Mouse (Mus musculus) embryonic facial prominence, embryonic 10.5 days (tissue): ENCODE data around the gene Galnt17. TPM values are rescaled to one million over a fixed set of nuclear protein-coding genes. Genes with fewer than 3 reads are reported as not detected.

ENCODE experiments used
- DNase-seq: peaks from one replicate; pipeline ENCODE4 v3.0.0-alpha.2; 2017; ENCODE audit warnings: low spot score
- H3K27ac ChIP-seq: fragments of 300-500 bp; sonication (generic); replicated peaks from 2 replicates; pipeline ENCODE4 v1.5.1; 2016; ENCODE audit warnings: mild to moderate bottlenecking
- H3K27me3 ChIP-seq: fragments of 300-500 bp; sonication (generic); replicated peaks from 2 replicates; pipeline ENCODE4 v1.6.1; 2016; ENCODE audit warnings: low read depth, mild to moderate bottlenecking; ENCODE audit not compliant: poor library complexity, severe bottlenecking
- H3K36me3 ChIP-seq: fragments of 300-500 bp; sonication (generic); replicated peaks from 2 replicates; pipeline ENCODE4 v1.6.1; 2016; ENCODE audit warnings: mild to moderate bottlenecking, moderate library complexity
- H3K4me1 ChIP-seq: fragments of 300-500 bp; sonication (generic); 2 replicates; pipeline ENCODE4 v1.6.1; 2016
- H3K4me3 ChIP-seq: fragments of 300-500 bp; sonication (generic); 2 replicates; pipeline ENCODE4 v1.5.1; 2016; ENCODE audit warnings: mild to moderate bottlenecking, moderate library complexity
- H3K9me3 ChIP-seq: fragments of 300-500 bp; sonication (generic); 2 replicates; pipeline ENCODE4 v1.6.1; 2016; ENCODE audit warnings: mild to moderate bottlenecking
- WGBS: fragments of 180-500 bp; shearing (Covaris S2); methylation state at CpG from one replicate; pipeline ENCODE4 v1.1.7; 2016; 5-methylcytosine and 5-hydroxymethylcytosine counted together
- polyA plus RNA-seq: library from polyadenylated mRNA; unstranded; fragments of >200 nt; fragmentation: Nextera tagmentation; extraction: Ambion mirVana; gene quantifications from 2 replicates; pipeline ENCODE4 v1.2.1, GENCODE M21; 2016

Galnt17 gene
- polyA plus RNA-seq, 1 experiment from 2014 or later, result 1.7 TPM

DNA sequence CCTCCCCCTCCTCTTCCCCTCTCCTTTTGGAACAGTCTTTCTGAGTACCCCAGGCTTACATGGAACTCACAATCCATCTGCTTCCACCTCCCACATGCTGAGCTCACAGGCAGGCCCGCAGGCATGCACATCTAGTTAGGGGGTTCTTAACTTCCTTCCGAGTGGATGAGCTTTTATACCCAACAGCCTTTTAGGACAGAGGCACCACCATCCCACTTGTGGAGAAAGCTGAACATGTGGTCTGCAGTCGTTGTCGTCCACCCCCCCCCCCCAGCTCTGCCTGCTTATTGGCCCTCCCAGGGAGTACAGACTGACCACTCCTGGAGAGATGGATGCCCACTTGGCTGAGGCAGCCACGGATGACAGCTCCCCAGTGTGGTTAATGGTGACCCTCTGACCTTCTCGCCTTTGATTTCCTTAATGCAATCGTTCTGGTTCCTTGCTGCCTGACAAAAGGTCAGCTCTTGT is 370.0 kb downstream of the Galnt17 start:
- Histone ChIP-seq H3K4me3 (no peak overlapping the region; the same call in 1 of the 2 replicates), H3K36me3 (no peaks in the 10 kb centered on the region), H3K9me3 (no peaks in the 10 kb centered on the region), H3K4me1 (peaks cover 25% of the 10 kb centered on the region), H3K27ac (peak overlapping the region; percentile 82), H3K27me3 (no peaks in the 10 kb centered on the region)
- DNase-seq, result peak; percentile 85
- whole genome bisulfite sequencing, result 2% methylated on average over 7 of the region's 7 CpGs

DNA sequence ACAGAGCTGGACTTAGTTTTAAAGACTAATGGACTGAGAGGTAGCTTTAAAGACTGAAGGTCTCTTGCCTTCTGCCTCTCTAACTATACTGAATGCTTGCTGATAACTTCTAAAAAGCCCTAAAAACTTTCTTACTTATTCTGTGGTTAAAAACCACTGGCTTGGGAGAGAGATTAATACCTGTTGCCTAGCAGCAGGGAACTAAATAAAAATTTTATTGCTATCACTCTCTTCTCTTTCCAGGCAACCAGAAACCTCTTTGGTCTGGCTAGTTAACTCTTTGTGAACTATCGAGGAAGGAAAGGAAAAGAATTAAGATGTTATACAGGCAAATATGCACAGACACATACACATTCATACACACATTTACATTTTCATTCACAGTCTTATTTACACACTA is 377.3 kb downstream of the Galnt17 start:
- H3K27ac ChIP-seq, result no peak overlapping the region
- H3K4me1 ChIP-seq, result no peaks in the 10 kb centered on the region
- H3K36me3 ChIP-seq, result no peaks in the 10 kb centered on the region
- no peak for DNase-seq
- 84% methylated on average over 1 of the region's 1 CpGs for WGBS
- no peaks in the 10 kb centered on the region for H3K9me3 ChIP-seq
- no peaks in the 10 kb centered on the region for H3K27me3 ChIP-seq
- no peak overlapping the region for H3K4me3 ChIP-seq

DNA sequence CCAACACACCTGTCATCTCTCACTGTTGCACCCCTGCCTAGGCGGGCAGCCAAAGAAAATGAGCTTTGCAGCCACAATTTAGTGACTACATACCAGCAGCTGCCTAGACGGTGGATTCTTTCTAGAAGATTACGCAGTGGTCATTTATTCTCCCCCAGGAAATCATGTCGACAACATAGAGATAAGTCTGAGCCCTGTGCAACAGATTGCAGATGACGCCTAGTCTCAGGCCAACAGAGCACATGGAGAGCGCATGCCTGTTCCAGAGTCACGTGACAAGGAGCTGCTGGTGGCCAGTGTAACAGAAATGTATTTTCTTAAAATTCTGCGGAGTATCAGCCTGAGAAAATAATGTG is 380.5 kb downstream of the Galnt17 start:
- peaks cover 10% of the 10 kb centered on the region for H3K4me1 ChIP-seq
- no peak overlapping the region for H3K27ac ChIP-seq
- no peak overlapping the region for H3K4me3 ChIP-seq
- H3K27me3 ChIP-seq, result no peaks in the 10 kb centered on the region
- H3K36me3 ChIP-seq, result no peaks in the 10 kb centered on the region
- no peak for DNase-seq
- no peaks in the 10 kb centered on the region for H3K9me3 ChIP-seq
- WGBS, result 87% methylated on average over 8 of the region's 8 CpGs

DNA sequence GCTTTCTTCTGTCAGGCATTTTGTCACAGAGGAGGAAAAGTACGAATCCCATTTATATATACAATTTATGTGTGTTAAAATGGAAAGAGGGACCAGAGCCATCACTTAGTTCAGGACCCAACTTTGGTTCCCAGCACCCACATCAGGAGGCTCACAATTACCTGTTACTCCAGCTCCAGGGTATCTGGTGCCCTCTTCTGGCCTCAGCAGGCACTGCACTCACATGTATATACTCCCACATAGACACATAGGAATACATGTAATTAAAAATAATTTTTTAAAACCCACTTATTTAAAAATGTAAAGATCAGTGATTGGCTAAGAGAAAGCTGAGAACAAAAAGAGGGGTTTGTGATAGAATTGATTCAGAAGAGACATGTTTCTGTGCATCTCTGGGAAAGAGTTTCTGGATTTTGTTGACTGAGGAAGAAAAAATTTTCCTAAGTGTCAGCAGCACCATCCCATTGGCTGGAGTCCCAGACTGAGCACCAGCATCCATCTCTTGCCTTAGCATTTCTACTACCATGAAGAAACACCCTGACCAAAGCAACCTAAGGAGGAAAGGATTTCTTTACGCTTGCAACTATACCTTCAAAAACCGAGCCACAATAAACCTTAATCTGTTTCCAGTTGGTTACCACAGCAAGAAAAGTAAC is 381.0 kb downstream of the Galnt17 start:
- no peak for DNase-seq
- peaks cover 10% of the 10 kb centered on the region for H3K4me1 ChIP-seq
- WGBS, result 91% methylated on average over 3 of the region's 3 CpGs
- H3K4me3 ChIP-seq, result no peak overlapping the region
- no peaks in the 10 kb centered on the region for H3K27me3 ChIP-seq
- H3K27ac ChIP-seq, result no peak overlapping the region
- H3K9me3 ChIP-seq, result no peaks in the 10 kb centered on the region
- no peaks in the 10 kb centered on the region for H3K36me3 ChIP-seq

DNA sequence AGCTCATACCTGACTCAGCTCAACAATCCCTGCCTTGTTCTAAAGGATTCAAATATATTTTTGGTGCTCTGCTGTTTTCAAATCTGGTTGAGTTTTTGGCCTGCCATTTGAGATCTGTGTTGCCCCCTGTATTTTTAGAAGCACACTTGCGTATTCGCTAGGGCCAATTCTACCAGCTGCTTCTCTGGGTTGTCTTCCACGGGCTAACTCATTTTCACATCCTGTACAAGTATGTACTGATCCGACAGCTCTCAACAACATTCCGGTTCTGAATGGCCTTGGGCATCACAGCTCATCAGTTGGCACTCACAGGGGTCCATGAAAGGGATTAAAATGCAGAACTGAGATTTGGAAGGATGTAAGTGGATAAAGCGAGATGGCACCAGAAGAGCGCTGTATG is 382.6 kb downstream of the Galnt17 start:
- no peaks in the 10 kb centered on the region for H3K27me3 ChIP-seq
- no peak overlapping the region for H3K27ac ChIP-seq
- peaks cover 10% of the 10 kb centered on the region for H3K4me1 ChIP-seq
- 91% methylated on average over 7 of the region's 7 CpGs for WGBS
- no peak overlapping the region for H3K4me3 ChIP-seq
- H3K9me3 ChIP-seq, result no peaks in the 10 kb centered on the region
- H3K36me3 ChIP-seq, result no peaks in the 10 kb centered on the region
- DNase-seq, result no peak

DNA sequence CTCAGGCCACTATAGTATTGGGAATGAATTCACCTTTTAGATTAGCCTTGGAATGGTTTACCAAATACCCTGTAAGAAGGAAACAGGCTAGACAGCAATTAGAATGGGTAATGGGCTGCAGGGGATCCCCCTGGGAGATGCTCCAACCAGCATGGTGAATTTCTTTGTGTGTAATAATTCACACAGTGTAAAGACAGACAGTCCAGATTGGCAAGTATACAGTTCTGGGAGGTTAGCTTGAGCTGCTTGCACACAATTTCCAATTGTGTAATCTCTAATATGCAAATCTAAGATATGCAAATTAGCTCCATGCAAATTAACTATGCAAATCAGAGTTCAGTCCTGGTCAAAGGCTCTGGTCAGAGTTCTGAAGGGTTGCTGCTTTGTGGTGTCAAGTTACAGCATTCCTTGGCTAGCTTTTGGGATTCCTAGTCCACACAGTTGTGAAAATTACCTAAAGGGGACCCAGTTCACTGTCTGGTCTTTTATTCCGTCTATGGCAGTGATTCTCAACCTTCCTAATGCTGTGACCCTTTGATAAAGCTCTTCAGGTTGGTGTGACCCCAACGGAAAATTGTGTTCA is 384.0 kb downstream of the Galnt17 start:
- 18% methylated on average over 2 of the region's 2 CpGs for WGBS
- Histone ChIP-seq H3K9me3 (no peaks in the 10 kb centered on the region), H3K4me1 (peaks cover 10% of the 10 kb centered on the region), H3K4me3 (no peak overlapping the region), H3K27me3 (no peaks in the 10 kb centered on the region), H3K36me3 (no peaks in the 10 kb centered on the region), H3K27ac (no peak overlapping the region; the same call in 1 of the 2 replicates)
- peak; percentile 12 for DNase-seq

DNA sequence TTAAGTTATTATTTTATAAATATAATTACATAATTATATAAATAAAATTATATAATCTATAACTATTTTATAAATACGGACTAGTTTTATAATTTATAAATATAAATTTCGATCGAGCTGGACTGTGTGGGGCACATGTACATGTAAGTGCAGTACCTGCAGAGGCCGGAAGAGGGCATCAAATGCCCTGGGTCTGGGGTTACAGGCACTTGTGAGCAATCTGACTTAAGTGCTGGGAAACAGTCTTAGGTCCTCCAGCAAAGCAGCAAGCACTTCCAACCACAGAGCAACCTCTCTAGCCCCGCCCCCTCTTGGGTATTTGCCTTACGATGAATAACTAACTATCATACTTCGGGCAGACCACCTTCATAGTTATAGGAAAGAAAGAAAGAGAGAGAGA is 388.3 kb downstream of the Galnt17 start:
- no peak overlapping the region for H3K4me3 ChIP-seq
- no peaks in the 10 kb centered on the region for H3K27me3 ChIP-seq
- H3K36me3 ChIP-seq, result no peaks in the 10 kb centered on the region
- H3K27ac ChIP-seq, result no peak overlapping the region
- 91% methylated on average over 7 of the region's 7 CpGs for WGBS
- DNase-seq, result no peak
- peaks cover 10% of the 10 kb centered on the region for H3K4me1 ChIP-seq
- no peaks in the 10 kb centered on the region for H3K9me3 ChIP-seq

DNA sequence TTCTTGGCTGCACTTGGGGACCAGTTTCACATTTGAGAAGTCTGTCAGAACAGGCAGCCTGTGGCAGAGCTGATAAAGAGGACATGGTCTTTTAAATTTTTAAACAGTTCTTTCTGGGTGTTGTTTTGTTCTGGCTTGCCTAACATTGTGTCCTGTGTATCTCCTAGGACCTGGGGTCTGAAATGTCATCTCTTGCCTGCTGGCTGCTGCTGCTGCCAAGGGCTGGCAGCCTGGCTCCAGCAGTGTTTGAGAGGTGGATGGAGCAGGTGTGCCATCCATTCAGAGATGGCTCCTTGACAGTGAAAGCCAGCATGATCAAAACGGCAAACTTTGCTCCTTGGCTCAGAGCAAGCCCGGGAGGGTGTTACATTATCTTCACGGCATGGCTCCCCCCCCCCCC is 393.7 kb downstream of the Galnt17 start:
- Histone ChIP-seq H3K36me3 (no peaks in the 10 kb centered on the region), H3K4me3 (no peak overlapping the region), H3K4me1 (no peaks in the 10 kb centered on the region), H3K27ac (no peak overlapping the region), H3K9me3 (no peaks in the 10 kb centered on the region), H3K27me3 (no peaks in the 10 kb centered on the region)
- 89% methylated on average over 3 of the region's 3 CpGs for WGBS
- DNase-seq, result no peak

DNA sequence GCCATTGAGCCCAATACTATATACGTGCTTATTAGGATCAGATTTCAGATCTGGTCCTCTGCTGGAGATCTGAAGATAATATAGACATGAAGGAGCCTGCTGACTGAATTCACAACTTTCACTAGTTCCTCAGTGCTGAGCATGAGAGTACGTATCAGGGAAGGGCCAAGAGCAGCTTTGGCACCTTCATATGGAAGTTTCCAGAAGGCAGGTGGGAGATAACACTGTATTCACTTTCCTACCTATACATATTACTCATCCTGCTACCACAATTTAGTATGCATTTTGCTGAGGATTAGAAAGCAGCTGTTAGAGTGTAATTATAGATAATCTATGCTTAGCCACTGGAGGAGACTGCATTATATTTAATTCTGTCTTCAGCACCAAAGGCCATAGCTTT is 396.7 kb downstream of the Galnt17 start:
- Histone ChIP-seq H3K27me3 (no peaks in the 10 kb centered on the region), H3K9me3 (no peaks in the 10 kb centered on the region), H3K27ac (no peak overlapping the region), H3K36me3 (no peaks in the 10 kb centered on the region), H3K4me1 (no peaks in the 10 kb centered on the region), H3K4me3 (no peak overlapping the region)
- WGBS, result 78% methylated on average over 2 of the region's 2 CpGs
- DNase-seq, result no peak

DNA sequence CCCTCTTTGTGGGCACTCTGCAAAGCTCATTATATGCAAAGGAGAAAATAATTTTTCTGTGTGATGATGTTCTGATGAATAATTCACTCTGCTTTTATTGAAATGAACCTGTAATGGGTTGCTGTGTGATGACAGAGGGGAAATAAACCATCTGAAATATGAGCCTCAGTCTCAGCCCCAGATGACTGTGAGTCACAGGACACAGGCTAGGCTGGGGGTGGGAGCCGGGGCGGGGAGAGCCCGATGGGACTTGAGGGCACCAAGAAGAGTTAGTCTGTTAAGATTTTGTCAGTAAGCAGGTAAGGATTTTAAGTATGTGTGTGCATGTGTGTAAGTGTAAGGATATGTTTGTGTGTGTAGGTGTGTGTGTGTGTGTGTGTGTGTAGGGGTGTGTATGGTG is 406.6 kb downstream of the Galnt17 start:
- H3K4me3 ChIP-seq, result no peak overlapping the region
- H3K27ac ChIP-seq, result no peak overlapping the region
- H3K4me1 ChIP-seq, result no peaks in the 10 kb centered on the region
- no peaks in the 10 kb centered on the region for H3K36me3 ChIP-seq
- no peak for DNase-seq
- no peaks in the 10 kb centered on the region for H3K9me3 ChIP-seq
- no peaks in the 10 kb centered on the region for H3K27me3 ChIP-seq
- WGBS, result 79% methylated on average over 3 of the region's 3 CpGs

DNA sequence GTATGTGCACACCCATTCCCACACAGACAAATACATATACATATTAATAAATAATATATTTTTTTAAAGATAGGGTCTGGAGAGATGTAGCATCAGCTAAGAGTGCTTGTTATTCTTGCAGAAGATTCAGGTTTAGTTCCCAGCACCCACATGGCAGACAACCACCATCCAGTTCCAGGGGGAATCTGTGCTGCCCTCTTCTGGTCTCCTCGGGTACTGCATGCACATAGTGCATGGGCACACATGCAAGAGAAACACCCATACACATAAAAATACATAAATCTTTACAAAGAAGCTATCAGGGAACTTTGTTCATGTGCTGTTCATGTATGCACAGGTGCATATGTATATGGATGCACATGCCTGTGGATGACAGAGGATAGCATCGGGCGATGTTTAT is 412.3 kb downstream of the Galnt17 start:
- H3K4me1 ChIP-seq, result no peaks in the 10 kb centered on the region
- H3K9me3 ChIP-seq, result no peaks in the 10 kb centered on the region
- no peak overlapping the region for H3K4me3 ChIP-seq
- no peaks in the 10 kb centered on the region for H3K36me3 ChIP-seq
- no peaks in the 10 kb centered on the region for H3K27me3 ChIP-seq
- no peak for DNase-seq
- 90% methylated on average over 3 of the region's 3 CpGs for WGBS
- no peak overlapping the region for H3K27ac ChIP-seq

DNA sequence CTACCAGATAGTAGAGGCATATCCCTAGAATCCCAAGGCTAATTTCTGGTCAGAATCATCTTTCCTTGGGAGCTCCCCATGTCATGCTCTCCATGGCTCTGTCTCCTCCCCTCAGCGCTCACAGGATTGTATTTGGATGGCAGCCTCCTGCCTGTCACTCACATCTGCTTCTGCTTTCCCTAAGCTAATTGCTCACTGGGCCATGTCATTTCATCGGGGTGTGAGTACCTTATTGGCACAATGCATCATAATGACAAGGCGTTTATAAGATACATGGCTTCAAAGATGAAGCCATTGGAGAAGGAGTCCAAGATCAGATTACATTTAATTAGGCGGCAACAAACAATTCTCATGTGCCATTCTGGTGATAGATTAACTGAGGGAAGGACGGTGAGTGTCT is 416.6 kb downstream of the Galnt17 start:
- Histone ChIP-seq H3K27ac (no peak overlapping the region), H3K4me1 (no peaks in the 10 kb centered on the region), H3K36me3 (no peaks in the 10 kb centered on the region), H3K4me3 (no peak overlapping the region), H3K9me3 (no peaks in the 10 kb centered on the region), H3K27me3 (no peaks in the 10 kb centered on the region)
- no peak for DNase-seq
- 73% methylated on average over 5 of the region's 5 CpGs for WGBS

DNA sequence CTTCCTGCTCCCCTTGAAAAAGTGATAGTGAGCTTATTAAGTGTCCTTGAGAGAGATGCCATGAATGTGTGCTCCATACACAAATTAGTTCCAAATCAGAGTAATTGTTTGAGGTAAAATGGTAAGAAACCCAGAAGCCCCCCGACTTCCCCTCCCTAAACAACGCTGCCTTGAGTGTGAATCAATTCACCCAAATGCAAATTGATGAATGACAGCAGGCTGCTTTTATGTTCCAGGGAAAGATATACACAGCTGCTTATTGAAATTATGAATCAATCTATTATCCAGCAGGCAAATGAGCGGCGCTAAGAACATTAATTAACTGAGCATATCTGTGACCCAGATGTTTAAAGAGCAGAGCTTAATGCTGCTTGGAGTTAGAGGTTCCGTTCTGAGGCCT is 428.0 kb downstream of the Galnt17 start:
- Histone ChIP-seq H3K4me3 (no peak overlapping the region), H3K27me3 (no peaks in the 10 kb centered on the region), H3K4me1 (no peaks in the 10 kb centered on the region), H3K27ac (no peak overlapping the region), H3K36me3 (no peaks in the 10 kb centered on the region), H3K9me3 (no peaks in the 10 kb centered on the region)
- WGBS, result 90% methylated on average over 5 of the region's 5 CpGs
- DNase-seq, result no peak
